Mouse (Mus musculus) bone marrow macrophage, adult 2 months (primary cell): ENCODE measurements at regions not wholly inside any gene's neighbourhood (a gene's known extent, or its start where the extent isn't known, plus 50 kb on each side); places are given as distances from the start of the nearest gene placed in this dataset.

Experiments used
- CTCF ChIP-seq: IDR thresholded peaks from 2 replicates; pipeline ENCODE4 v1.5.1; 2012; ENCODE audit warnings: low read depth, mild to moderate bottlenecking, low read length, moderate library complexity
- POLR2A ChIP-seq: IDR thresholded peaks from 2 replicates; pipeline ENCODE4 v1.6.1; 2012; ENCODE audit warnings: mild to moderate bottlenecking, low read depth, low read length, borderline replicate concordance

DNA sequence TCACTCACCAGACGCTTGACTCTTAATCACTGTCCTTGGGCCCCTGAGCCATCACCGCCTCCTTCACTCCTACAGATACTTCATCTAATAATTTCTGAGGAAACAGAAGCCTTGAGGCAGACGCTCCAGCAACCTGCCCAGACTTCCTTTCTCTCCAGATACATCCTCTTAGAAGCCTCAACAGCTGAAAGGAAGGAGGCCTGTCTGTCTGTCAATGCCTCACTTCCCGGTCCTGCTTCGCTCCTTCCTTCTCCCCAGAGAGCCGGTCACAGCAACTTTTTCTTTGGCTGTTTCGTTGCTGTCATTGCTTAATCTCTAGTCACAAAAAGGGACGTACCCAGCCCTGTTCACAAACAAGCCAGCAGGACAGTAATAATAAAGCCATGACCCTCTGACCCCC lies 50.0 kb upstream of the Hk2 start:
- TF ChIP-seq CTCF (no peak), POLR2A (no peak)
